Mouse (Mus musculus): ENCODE measurements around the gene Wnt3a. TPM values are rescaled to one million over a fixed set of nuclear protein-coding genes. Genes with fewer than 3 reads are reported as not detected.

Wnt3a gene
- not detected for total RNA-seq (2023)

DNA sequence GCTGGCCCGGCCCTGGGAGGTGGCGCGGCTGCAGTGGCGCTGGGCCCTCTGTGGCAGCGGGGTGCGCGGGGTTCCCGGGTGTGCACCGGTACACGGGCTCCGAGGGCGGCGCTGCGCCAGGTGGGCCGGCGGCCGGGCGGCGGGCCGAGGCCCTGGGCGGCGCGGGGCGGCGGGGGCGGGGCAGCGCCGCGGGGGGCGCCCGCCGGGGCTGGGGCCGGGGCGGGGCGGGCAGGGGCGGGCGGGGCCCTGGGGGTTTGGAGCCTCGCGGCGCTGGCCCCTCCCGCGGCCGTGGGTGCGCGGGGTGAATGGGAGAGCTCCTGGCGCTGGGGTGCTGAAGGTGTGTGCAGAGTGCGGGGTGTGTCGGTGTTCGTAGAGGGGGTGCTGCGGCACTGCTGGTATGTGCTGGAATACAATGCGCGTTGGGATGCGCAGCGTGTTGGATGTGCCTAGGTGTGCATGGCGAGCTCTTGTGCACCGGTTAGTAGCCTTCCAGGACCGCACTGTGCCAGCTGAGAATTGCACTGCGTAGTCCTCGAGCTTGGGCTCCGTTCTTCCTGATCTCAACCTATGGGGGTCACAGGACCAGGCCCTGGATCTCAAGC, at the start of gene Wnt3a:
Wnt3a (minus strand) TSS at position 51 of the 602 bp plus-strand sequence.

DNA sequence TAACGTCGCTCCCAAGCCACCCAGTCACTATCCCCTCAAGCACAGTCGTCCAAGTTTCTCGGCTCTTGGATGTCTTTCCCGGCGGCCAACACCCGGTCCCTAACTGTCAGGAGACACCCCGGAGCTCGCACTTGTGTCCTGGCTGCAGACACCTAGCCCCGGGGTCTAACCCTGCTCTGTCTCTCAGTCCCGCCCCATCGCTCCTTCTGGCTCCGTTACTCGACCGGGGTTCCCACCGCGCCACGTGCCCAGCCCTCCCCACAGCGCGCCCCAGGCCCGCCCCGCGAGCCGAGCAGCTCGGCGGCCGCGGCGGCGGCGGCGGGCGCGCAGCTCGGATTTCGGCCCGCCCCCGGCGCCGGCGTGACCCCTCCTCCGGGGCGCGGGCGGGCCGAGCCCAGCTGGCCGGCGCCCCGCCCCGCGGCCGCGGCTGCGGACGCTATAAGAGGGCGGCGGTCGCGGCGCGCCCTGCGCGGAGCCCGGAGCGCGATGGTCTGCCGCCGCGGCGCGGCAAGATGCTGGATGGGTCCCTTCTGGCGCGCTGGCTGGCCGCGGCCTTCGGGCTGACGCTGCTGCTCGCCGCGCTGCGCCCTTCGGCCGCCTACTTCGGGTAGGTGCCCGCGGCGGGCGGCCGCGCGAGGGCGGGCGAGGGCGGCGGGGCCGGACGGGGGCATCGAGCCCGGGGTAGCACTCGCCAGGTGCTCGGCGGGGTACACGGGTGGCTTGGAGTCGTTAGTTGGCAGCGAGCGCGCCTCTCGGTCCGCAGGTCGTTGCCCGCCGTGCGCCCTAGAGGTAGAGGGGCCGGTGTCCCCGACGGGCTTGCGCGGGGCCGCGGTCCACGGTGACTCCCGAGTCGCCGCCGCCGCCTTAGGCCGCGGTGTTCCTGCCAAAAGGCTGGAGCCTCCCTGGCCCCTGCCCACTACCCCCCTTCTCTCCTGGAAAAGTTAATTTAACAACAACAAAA, 16.2 kb upstream of the Wnt3a start, which contains the start of gene Wnt9a:
Wnt9a (plus strand) TSS at position 468 of the 961 bp plus-strand sequence.

DNA sequence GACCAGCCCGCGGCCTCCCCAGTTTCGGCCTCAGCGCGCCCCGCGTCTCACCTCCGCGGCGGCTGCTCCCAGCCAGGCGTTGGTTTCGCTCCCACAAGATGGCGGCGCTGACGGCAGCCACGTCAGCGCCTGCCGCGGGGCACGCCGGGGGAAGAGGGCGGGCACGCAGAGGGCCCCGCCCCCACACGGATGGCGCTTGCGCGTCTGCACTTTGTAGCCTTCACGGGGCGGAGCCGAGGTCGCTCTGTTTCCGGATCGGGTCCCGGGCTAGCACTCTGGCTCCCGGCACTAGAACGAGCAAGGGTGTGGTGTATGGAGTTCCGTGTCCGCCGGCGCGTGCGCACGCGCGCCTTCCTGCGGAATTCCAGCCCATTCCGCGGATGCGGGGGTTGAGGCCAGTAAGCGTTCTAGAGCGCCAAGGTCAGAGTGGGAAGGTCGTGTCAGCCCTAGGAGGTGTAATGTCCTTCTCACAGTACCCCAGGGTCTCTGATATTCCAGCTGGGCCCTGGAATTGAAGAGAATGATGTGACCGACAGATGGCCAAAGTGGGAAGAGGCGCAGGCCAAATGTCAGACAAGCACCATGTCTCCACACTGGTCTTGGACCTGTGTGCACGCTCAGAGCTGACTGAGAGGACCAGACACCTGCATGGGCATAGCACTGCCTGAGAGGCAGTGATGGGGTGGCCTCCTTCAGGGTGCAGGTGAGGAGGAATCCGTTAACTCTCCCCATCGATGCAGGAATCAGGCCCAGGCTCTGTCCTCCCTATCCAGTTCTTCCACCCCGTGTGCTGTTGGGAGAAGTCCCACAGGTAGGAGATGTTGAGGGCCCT, 62.2 kb downstream of the Wnt3a start, which contains the start of gene Arf1:
Arf1 (minus strand) TSS at position 149 of the 832 bp plus-strand sequence.

DNA sequence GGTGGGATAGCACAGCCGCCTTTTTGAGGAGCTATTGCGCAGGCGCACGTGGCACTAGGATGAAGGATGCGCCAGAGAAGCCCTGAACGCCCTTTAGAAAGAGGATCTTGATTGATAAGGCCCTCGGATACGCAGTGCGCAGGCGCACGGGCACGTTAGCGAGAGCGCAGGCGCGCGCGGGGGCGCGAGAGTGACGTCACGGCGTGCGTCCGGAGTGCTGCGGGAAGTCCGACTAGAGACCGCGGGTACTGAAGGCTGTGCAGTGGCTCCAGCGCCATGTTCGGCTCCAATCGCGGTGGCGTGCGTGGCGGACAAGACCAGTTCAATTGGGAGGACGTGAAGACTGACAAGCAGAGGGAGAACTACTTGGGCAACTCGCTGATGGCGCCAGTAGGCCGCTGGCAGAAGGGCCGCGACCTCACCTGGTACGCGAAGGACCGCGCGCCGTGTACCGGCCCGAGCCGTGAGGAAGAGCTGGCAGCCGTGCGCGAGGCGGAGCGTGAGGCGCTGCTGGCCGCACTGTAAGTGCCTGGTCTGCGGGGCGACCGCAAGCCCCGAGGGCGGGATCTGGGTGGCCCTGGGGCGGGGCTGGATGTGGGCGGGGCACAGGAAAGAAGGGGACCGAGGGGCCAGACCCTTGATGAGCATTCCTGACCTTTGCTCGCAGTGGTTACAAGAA, 82.3 kb downstream of the Wnt3a start, which contains the start of gene 2310033P09Rik:
2310033P09Rik (plus strand) TSS at position 169 of the 679 bp plus-strand sequence.

DNA sequence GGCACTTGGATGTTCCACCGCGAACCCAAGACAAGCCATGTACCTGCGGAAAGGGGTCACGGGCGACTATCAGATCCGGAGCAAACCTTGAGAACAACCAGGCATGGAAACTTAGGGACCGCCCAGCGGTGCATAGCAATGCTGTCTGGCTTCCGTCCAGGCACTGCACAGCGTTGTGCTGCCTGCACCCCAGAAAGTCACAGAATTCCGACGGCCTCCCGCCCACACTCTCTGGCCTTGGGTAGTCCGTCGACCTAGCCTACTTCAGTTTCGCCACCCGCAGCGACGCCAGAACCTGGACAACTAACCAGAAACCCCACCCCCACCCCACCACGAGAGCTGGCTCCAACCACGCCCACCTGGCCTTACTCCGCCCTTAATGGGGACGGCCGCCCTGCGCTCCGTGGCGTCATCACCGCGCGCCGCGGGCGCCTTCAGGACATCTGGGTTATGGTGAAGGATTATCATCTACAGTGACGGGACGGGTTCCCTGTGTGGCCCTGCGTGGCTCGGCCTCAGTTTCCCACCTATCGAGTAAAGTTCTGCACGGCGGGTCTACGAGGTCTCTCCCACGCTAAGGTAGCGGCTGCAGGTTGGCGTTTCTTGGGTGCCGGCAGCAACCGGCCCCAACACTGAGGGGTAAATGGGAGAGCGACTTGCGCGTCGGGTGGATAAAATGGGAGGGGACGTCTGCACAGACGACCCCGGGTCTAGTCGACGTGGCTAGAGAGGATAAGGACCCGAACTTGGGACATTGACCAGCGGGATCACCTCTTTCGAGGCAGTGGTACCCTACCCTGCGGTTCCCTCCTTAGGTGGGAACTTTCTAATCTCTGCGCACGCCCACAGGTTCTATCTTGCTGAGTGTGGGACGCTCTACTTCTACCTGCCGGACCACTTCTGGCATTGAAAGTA, 88.2 kb downstream of the Wnt3a start, which contains the start of gene Mrpl55:
Mrpl55 (plus strand) TSS at position 406 of the 915 bp plus-strand sequence.

Other genes with a start within 250 kb of the Wnt3a start
- gene Obscn, start 154.3 kb downstream of the Wnt3a start, total RNA-seq (2023) = 0.31 TPM
- 38.2 TPM for gene Iba57, start 127.0 kb downstream of the Wnt3a start, total RNA-seq (2023)
- gene Gjc2, start 107.5 kb downstream of the Wnt3a start, total RNA-seq (2023) = not detected
- gene Guk1, start 98.5 kb downstream of the Wnt3a start, total RNA-seq (2023) = 35.8 TPM
- 15.9 TPM for gene Mrpl55, start 88.3 kb downstream of the Wnt3a start, total RNA-seq (2023)
- 23.7 TPM for gene 2310033P09Rik, start 82.4 kb downstream of the Wnt3a start, total RNA-seq (2023)
- 217 TPM for gene Arf1, start 62.5 kb downstream of the Wnt3a start, total RNA-seq (2023)
- gene Wnt9a, start 16.2 kb upstream of the Wnt3a start, total RNA-seq (2023) = not detected
- not detected for gene Prss38, start 84.9 kb upstream of the Wnt3a start, total RNA-seq (2023)
- gene Jmjd4, start 159.3 kb upstream of the Wnt3a start, total RNA-seq (2023) = 9.1 TPM
- 17.0 TPM for gene Snap47, start 160.4 kb upstream of the Wnt3a start, total RNA-seq (2023)
- 3.3 TPM for gene Zfp867, start 181.7 kb upstream of the Wnt3a start, total RNA-seq (2023)
- gene Zkscan17, start 236.0 kb upstream of the Wnt3a start, total RNA-seq (2023) = 19.4 TPM

Measured in CD8-positive naive resting alpha-beta T cell, adult 57 days (primary cell).